Mouse (Mus musculus) lung, adult 18-20 months (tissue): Measurements from ENCODE around the gene Mbd5.
A peak's percentile ranks its signal among the peaks of the same experiment; 100 is the strongest.

Experiments
- DNase-seq, 2 experiments: peaks; one replicate each; pipeline ENCODE4 v3.0.0; 2022; ENCODE audit warnings: mixed read lengths in 2 of 2

Gene Mbd5

GRCm38 (mm10) chr2:49350852-49351251 lies 401.5 kb downstream of the Mbd5 start:
- no peak for DNase-seq

DNA sequence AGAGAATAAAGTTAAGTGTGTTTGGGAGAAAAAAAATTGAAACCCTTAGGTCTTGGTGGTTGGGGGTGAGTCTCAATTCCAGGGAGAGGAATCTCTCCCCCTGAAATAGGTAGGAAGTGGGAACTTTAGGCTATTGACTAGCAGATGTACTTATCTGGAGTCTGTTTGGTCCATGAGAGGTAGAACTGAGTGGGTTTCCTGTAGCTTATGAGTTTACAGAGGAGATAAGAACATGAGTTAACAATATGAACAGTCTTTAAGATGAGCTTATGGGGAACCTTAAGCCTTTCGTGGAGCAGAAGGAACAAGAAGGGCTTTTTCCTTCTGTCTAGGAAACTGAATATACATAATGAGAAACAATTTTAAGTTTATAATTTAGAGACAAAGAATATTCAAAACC lies 404.8 kb downstream of the Mbd5 start:
- no peak for DNase-seq

DNA sequence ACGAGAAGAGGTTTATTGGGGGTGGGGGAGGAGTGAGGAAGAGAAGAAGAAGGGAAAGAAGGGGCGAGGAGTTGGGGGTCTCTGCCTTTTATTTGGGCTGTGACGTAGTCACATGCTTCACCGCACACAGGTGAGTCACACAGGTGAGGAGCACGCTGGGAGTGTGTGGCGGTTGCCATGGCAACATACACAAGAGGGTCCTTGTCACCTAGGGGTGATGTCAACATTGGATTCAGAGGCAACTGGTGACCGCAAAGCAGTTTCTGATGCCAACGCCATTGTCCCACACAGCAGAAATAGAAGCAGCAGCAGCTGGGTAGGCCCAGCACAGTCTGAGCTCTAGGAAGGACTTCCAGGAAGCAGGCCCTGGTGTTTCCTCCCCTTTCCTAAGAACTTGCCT lies 406.6 kb downstream of the Mbd5 start:
- peak; percentile 37 to 63 for DNase-seq

DNA sequence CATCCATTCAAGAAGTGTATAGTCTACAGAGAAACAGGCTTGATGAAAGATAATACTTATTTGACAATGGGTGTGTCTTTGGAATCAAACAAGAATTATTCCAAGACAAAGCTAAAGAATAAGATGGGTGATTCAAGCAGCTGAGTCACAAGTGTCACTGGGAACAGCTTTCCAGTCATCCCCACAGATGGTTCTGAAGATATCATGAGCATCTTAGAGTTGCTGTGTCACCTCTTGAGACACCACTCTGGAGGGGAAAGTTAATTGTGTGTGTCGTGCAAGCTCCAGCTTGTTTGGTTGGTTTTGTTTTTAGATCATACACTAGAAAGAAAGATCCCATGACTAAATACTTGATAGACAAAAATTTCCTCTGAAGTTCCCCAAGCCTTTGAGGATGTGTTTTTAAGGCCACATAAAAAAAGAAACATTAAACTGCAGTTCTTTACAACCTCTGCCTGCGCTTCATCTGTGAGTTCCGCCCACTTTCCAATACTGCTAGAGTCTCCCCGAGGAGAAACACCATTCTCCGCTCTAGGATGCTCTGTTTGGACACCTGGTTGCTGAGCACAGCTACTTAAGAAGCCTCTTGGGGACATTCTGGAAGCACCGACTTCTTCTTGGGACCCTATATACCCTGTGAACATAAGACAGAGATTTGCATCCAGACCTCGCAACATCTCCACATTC lies 409.0 kb downstream of the Mbd5 start:
- no peak for DNase-seq

GRCm38 (mm10) chr2:49358839-49359520 lies 409.7 kb downstream of the Mbd5 start:
- peak; percentile 39 to 41 for DNase-seq

- no peak for DNase-seq
Measured at GRCm38 (mm10) chr2:49359706-49360105, 410.4 kb downstream of the Mbd5 start.

GRCm38 (mm10) chr2:49364546-49364945 lies 415.2 kb downstream of the Mbd5 start:
- no peak for DNase-seq

GRCm38 (mm10) chr2:49366878-49367545 lies 417.7 kb downstream of the Mbd5 start:
- no peak for DNase-seq

DNA sequence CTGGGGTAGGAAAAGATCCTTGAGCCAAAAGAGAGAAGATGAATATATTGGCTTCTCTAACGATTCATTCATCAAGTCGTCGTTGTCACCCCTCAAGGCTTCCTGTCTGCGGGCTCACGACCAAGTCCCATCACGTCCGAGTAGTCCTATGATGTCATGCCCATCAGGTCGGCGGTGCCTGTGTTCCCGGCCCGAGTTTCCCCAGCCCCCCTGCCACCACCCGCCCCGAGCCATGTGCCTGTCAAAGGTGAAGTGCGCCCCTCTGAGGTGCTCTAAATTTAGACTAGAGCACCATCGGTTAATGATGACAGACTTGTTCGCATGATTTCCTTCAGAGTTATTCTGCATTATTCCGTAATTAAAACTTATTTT lies 418.2 kb downstream of the Mbd5 start:
- no peak for DNase-seq

DNA sequence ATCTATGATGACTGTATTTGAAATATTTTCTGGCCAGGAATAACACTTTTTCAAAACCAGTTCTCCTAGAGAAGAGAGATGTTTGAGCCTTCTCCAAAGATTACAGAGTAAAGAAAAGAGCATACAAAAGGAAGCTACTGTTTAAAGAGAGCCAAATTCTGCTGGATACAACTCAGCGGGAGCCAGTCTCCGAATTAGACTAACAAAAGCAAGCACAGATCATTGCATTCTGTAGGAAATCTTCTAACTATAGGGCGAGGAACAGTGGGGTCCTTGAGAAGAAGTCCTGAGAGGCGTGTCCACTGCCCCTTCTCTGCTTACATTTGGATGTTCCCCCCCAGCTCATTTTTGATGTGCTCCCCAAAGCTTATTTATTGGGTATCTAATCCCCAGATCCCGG lies 422.3 kb downstream of the Mbd5 start:
- no peak for DNase-seq

GRCm38 (mm10) chr2:49372586-49372985 lies 423.3 kb downstream of the Mbd5 start:
- no peak for DNase-seq
